21 mouse cellular contexts compared by ENCODE assay signal in the genomic region with DNA sequence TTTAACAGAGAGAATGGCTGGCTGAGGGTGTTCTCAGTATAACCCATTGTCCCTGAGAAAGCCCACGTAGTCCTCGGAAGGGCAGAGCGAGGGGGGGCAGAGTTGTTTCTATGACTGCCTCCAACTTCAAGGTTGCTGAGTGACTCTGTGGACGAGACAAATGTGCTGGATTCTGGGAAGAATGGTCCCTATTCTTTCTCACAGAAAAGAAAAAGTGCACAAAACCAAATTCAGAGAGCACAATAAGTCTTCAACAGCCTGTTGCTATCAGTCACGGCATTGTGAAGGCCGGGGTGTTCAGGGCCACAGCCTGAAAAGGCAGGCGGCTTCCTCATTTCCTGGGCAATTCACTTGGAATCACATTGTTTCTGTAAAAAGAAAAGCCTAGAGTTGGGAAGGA.
DNase-seq lines count a peak whose midpoint lies in the region; ATAC-seq and TF ChIP-seq lines count a peak whose summit lies in the region.
"Had no signal": no experiment of that assay in that cellular context is flagged by ENCODE, and none has a peak within 500 bp of the region (broad histone marks: within the 10 kb centered on the region; RNA-seq: fewer than 3 reads in every experiment).

No protein-coding gene starts in this region.

- no peak overlapping the region for H3K4me2 ChIP-seq in midbrain, embryonic 16.5 days (ENCODE audit: low read length)
- H3K4me2 ChIP-seq: forebrain, embryonic 13.5 days; heart, embryonic 11.5 days; heart, embryonic 15.5 days; hindbrain, embryonic 14.5 days had no signal

- H3K27ac ChIP-seq in midbrain, embryonic 10.5 days (replicated peaks) = 0 out of 2 replicates have a peak overlapping the region, but pooled peaks have one; percentile 17
- H3K27ac ChIP-seq in midbrain, embryonic 16.5 days (ENCODE audit: low read length) = no peak overlapping the region
- no peak overlapping the region for H3K27ac ChIP-seq in layer of hippocampus, adult 2 months
- H3K27ac ChIP-seq: embryonic facial prominence, embryonic 10.5 days; forebrain, embryonic 13.5 days; heart, adult 2 months; heart, embryonic 15.5 days; hindbrain, embryonic 14.5 days had no signal

- H3K4me1 ChIP-seq in midbrain, embryonic 10.5 days = peaks cover 7% of the 10 kb centered on the region; the same call in 1 of the 2 replicates
- no peaks in the 10 kb centered on the region for H3K4me1 ChIP-seq in midbrain, embryonic 16.5 days (ENCODE audit: control insufficient read depth, insufficient read depth, low read length)
- H3K4me1 ChIP-seq: forebrain, embryonic 13.5 days; heart, embryonic 15.5 days had no signal

- peak; percentile 23 for DNase-seq in adrenal gland, adult 2 months
- no peak for DNase-seq in adrenal gland, adult 18-20 months (ENCODE audit: low spot score in 2 of 2)
- DNase-seq in midbrain, embryonic 10.5 days (ENCODE audit: low spot score) = no peak
- DNase-seq in embryo, embryonic 10 days (ENCODE audit: low spot score) = peak; percentile 44
- DNase-seq in mesoderm, embryonic 11.5 days (ENCODE audit: low read depth, low spot score) = peak; percentile 37
- DNase-seq in MN1 (ENCODE audit: low spot score) = no peak
- no peak for DNase-seq in layer of hippocampus, adult 2 months (ENCODE audit: low spot score in 2 of 2)
- DNase-seq: cerebellum, adult 2 months; cerebellum, postnatal 10 days; gastrocnemius, postnatal 36 days; heart, adult 2 months; heart, postnatal 14 days; kidney, adult 2 months had no signal

- no peaks in the 10 kb centered on the region for H3K9me3 ChIP-seq in midbrain, embryonic 10.5 days (replicated peaks)
- peaks cover 5% of the 10 kb centered on the region; the same call in 1 of the 2 replicates for H3K9me3 ChIP-seq in midbrain, embryonic 16.5 days (replicated peaks; ENCODE audit: control insufficient read depth, low read length, poor library complexity, severe bottlenecking)
- H3K9me3 ChIP-seq: embryonic facial prominence, embryonic 10.5 days; forebrain, embryonic 13.5 days; heart, embryonic 15.5 days had no signal

- H3K27me3 ChIP-seq in midbrain, embryonic 10.5 days (ENCODE audit: low read depth, poor library complexity, severe bottlenecking) = no peaks in the 10 kb centered on the region
- no peaks in the 10 kb centered on the region for H3K27me3 ChIP-seq in midbrain, embryonic 16.5 days (ENCODE audit: control insufficient read depth, insufficient read depth, low read depth, low read length)
- H3K27me3 ChIP-seq: forebrain, embryonic 13.5 days; heart, embryonic 15.5 days; Patski had no signal

- no peaks in the 10 kb centered on the region for H3K36me3 ChIP-seq in midbrain, embryonic 10.5 days
- no peaks in the 10 kb centered on the region for H3K36me3 ChIP-seq in midbrain, embryonic 16.5 days (ENCODE audit: control insufficient read depth, insufficient read depth, low read length)
- H3K36me3 ChIP-seq: embryonic facial prominence, embryonic 10.5 days; heart, embryonic 15.5 days had no signal

- TF ChIP-seq CTCF in layer of hippocampus, adult 2 months (conservative IDR thresholded peaks at IDR 0.05) = no peak

- ATAC-seq in midbrain, embryonic 16.5 days = no peak
- ATAC-seq: forebrain, embryonic 13.5 days; intestine, embryonic 16.5 days; Patski had no signal

- H3K9ac ChIP-seq in midbrain, embryonic 16.5 days (ENCODE audit: low read depth, low read length) = no peak overlapping the region
- H3K9ac ChIP-seq: forebrain, embryonic 13.5 days; heart, embryonic 15.5 days; hindbrain, embryonic 14.5 days had no signal

- WGBS in midbrain, embryonic 10.5 days = 63% methylated on average over 7 of the region's 7 CpGs
- 44% methylated on average over 7 of the region's 7 CpGs for WGBS in midbrain, embryonic 16.5 days

- no peak overlapping the region for H3K4me3 ChIP-seq in midbrain, embryonic 10.5 days
- H3K4me3 ChIP-seq in midbrain, embryonic 16.5 days (ENCODE audit: low read depth, low read length) = no peak overlapping the region
- no peak overlapping the region for H3K4me3 ChIP-seq in layer of hippocampus, adult 2 months
- H3K4me3 ChIP-seq: embryonic facial prominence, embryonic 10.5 days; forebrain, embryonic 13.5 days; heart, adult 2 months; heart, embryonic 15.5 days had no signal

Comparison
In these comparisons a context has a peak if more than half of its experiments do, and no peak if none do; other contexts are left out.
1. DNase-seq: peak in adrenal gland, adult 2 months (single experiment), embryo, embryonic 10 days (single experiment) and mesoderm, embryonic 11.5 days (single experiment); none in adrenal gland, adult 18-20 months (0 of 2), midbrain, embryonic 10.5 days (single experiment), MN1 (single experiment) and layer of hippocampus, adult 2 months (0 of 2).